Mouse (Mus musculus): ENCODE data around the gene Bmf. TPM values are rescaled to one million over a fixed set of nuclear protein-coding genes. Genes with fewer than 3 reads are reported as not detected.
A peak's percentile ranks its signal among the peaks of the same experiment; 100 is the strongest.

The Bmf gene
- total RNA-seq, 4 experiments from 2014 or later = 2.8 to 9.8 (median 7.7) TPM

DNA sequence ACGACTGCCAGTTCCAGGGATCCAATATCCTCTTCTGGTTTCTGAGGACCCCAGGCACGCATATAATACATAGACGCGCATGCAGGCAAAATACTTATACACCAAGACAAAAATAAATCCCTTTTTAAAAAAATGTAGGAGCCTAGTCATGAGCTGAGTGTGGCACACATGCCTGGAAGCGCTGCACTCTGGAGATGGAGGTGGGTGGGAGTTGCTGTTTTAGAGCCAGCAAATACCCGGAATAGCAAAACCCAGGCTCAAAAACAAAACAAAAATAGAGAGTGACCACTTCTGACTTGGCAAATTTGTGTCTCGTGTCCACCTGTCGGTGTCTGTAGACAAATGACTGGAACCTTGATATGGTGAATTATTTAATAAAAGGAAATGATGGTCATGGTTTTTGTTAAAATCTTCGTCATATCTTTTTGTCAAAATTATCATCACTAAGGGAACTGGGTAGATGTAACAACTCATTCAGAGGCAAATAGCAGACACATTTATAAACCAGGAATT is 65.0 kb downstream of the Bmf start:
- no peak for DNase-seq (ENCODE audit: low spot score)

DNA sequence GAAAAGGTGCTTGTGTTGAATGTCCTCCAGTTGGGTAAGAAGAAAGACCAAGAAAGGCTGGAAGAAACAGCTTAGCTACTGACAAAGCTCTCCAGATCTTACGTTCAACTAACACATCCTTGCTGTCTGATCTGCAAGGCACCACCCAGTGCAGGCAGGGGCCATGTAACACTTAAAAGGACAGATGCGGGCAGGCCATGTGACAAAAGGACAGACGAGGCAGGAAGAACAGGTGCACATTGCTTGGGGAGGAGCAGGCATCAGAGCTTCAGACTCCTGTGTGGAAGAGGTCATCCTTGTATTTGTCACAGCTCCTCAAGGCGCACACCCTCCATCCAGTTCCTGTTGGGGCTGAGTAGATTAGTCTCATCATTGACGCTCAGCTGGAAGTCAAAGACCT is 66.5 kb downstream of the Bmf start:
- no peak for DNase-seq (ENCODE audit: low spot score)

DNA sequence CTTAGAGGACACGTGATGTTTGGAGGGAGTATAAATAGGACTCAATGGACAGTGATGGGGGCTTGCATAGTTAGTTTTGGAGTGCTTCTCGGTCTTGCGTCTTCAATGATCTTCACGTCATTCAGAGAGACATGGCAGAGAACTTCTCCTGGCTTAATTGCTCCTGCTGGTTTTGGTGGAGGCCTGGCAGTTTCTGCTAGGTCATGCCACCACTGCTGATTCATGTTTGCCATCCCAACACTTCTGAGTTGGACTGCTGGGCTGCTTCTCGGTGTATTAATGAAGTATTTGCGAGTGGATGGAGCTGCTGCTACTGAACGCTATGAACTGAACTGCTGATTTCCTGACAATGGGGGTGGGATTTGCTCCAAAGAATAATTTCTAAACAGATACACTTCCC is 68.6 kb downstream of the Bmf start:
- no peak for DNase-seq (ENCODE audit: low spot score)

DNA sequence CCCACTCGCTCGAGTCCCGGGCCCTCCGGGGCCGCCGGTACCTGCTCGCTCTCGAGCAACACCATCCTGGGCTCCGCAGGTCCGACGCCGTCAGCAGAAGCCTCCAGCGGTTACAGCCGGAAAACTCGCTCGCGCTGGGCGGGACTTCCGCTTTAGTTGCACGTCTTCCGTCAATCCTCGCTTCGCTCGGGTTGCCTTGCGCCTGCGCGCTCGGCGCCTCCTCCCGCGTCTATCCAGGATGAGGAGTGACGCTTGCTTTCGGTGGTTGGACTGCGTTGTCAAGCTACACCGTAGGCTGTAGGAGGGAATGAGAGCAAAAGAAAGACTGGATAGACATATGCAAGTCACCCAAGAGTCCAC is 70.0 kb downstream of the Bmf start, which contains the start of gene Srp14:
Srp14 (minus strand) TSS at position 162 of the 360 bp plus-strand sequence.
- peak; percentile 91 for DNase-seq (ENCODE audit: low spot score)

DNA sequence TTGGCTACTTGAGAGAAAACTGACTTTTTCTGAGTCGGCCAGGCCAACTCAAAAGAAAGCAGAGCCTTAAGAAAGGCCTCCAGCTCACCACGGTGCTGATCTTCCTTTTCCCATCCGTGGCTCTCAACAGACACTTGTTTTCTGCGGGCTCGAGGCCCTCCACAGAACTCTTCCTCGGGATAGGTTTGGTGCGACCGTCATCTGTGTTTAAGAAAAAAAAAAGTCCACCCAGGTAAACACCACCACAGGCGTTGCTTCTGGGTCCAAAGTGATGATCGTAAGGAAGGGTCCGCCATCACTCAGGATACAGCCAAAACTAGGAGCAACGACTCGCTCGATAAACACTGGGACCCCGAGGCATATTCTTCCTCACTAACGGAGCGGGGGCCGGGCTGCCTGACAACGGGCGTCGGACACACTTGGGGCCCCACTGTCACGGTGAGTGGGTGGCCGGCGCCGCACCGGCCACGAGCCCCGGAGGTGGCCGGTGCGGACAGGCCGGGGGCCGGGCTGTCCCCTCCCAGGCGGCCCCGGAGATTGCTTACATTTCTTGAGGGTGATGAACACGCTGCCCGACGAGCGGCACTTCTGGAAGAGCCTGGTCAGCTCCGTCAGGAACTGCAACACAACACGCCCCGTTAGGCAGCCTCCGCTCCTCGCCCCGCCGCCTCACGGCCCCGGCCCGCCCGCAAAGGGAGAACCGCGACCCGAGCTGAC is 70.5 kb downstream of the Bmf start:
- DNase-seq (ENCODE audit: low spot score) = no peak

Other genes starting within 250 kb of the Bmf start
- under 1 TPM in 2 of 4 experiments, not detected in 2; 0.08 to 0.11 TPM for gene Gpr176, start 176.3 kb downstream of the Bmf start, total RNA-seq (2022)
- 1 to 10 TPM; 4.7 to 6.0 (median 5.6) TPM for gene Eif2ak4, start 161.1 kb downstream of the Bmf start, total RNA-seq (2022)
- gene Srp14, start 70.0 kb downstream of the Bmf start, total RNA-seq (2022) = 100 to 1,000 TPM; 124 to 135 (median 133) TPM
- under 1 TPM; 0.56 to 0.94 (median 0.60) TPM for gene Bub1b, start 48.5 kb upstream of the Bmf start, total RNA-seq (2022)
- 10 to 100 TPM in 3 of 4 experiments, 1 to 10 TPM in 1; 7.5 to 13.4 (median 11.4) TPM for gene Pak6, start 113.6 kb upstream of the Bmf start, total RNA-seq (2022)
- 1 to 10 TPM; 1.0 to 3.1 (median 1.7) TPM for gene Ankrd63, start 154.3 kb upstream of the Bmf start, total RNA-seq (2022)
- gene Plcb2, start 178.8 kb upstream of the Bmf start, total RNA-seq (2022) = 1 to 10 TPM; 2.2 to 3.3 (median 2.5) TPM
- 10 to 100 TPM; 33.0 to 45.2 (median 33.9) TPM for gene Inafm2, start 196.1 kb upstream of the Bmf start, total RNA-seq (2022)
- gene Ccdc9b, start 213.0 kb upstream of the Bmf start, total RNA-seq (2022) = 10 to 100 TPM; 24.6 to 38.6 (median 29.6) TPM
- not detected for gene Phgr1, start 223.1 kb upstream of the Bmf start, total RNA-seq (2022)
- gene Disp2, start 230.0 kb upstream of the Bmf start, total RNA-seq (2022) = under 1 TPM in 3 of 4 experiments, not detected in 1; 0.09 to 0.14 (median 0.09) TPM

All from heart, adult 8-10 months (tissue).